Mouse (Mus musculus) gastrocnemius, adult 2 months (tissue): ENCODE measurements at regions not wholly inside any gene's neighbourhood (a gene's known extent, or its start where the extent isn't known, plus 50 kb on each side); places are given as distances from the start of the nearest gene placed in this dataset.

Experiments
- DNase-seq: peaks from one replicate; pipeline ENCODE4 v3.0.0; 2022
- H3K27ac ChIP-seq: fragments of 200-600 bp; 2 replicates; pipeline ENCODE4 v1.8.1; 2022; ENCODE audit warnings: mild to moderate bottlenecking
- H3K4me3 ChIP-seq: fragments of 200-600 bp; 2 replicates; pipeline ENCODE4 v1.8.1; 2022; ENCODE audit warnings: mild to moderate bottlenecking, moderate library complexity
- CTCF ChIP-seq: fragments of 200-600 bp; IDR thresholded peaks from 2 replicates; pipeline ENCODE4 v1.8.1; 2022; ENCODE audit warnings: antibody characterized with exemption, mild to moderate bottlenecking, moderate library complexity
- intact Hi-C: fragments of 180-260 bp; cut with DNase I; formaldehyde crosslinking; loops from one replicate; pipeline ENCODE4 v1.15.1; 2025

DNA sequence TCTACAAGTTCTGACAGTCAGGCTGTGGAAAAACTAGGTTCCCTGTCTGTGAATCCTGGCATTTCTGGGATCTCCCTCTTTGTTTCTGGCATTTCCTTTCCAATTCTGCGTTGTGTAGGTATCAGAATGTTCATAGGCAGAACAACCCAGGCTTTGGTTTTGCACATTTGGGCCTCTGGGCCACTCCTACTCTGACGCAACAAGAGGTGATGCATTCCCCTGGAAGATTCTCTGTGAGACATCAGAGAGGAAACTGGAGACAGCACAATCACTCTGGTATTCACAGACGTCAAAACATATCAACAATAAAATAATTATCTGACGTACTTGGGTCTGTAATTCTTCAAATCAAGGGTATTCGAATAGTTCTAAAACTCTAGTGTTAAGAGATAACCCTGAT, 2202.4 kb upstream of the Gm7489 start:
- no peak for TF ChIP-seq CTCF
- intact Hi-C loops, result no loop called here
- no peak for DNase-seq
- no peak overlapping the region for H3K27ac ChIP-seq
- no peak overlapping the region for H3K4me3 ChIP-seq

DNA sequence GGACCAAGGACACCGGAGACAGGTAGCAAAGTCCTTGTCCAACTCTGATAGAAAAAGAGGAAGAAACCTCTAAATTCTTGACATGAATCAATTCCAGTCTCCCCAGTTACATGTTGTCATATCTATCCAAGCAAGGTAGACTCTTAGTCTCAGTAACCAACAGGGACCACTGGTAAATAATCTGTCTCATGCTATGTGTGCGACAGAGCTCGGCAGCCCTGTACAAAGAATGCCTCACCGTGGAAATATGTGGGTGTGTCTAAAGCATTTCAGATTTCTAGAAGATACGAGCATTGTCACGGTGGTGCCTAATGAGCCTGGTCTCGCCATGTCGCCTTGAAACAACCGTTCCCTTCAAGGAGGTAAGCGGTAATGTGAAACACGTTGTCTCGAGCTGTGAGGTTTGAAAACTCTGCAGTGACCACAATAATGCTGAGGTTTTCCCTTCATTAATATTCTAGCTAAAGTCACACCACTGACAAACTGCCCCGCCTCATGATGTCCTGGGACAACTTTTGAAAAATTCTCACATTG, 2197.6 kb upstream of the Gm7489 start:
- no peak overlapping the region for H3K4me3 ChIP-seq
- H3K27ac ChIP-seq, result no peak overlapping the region
- intact Hi-C loops, result no loop called here
- no peak for TF ChIP-seq CTCF
- DNase-seq, result no peak

DNA sequence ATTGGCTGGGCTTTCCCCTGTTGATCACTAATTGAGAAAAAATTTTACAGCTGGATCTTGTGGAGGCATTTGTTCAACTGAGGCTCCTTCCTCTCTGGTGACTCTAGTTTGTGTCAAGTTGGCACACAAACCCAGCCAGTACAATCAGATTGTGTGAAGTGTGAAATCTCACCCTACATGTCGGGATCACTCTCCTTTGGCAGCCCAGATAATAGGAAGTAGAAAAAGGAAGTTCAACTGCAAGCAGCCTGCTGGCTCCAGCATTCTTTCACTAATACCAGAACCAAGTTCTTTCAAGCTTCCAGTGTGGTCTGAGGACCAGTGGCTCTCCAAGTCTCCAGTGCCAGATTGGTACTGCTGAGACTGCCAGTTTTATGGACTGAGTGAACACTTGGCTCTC, 2195.2 kb upstream of the Gm7489 start:
- H3K4me3 ChIP-seq, result no peak overlapping the region
- no peak for TF ChIP-seq CTCF
- intact Hi-C loops, result no loop called here
- no peak for DNase-seq
- H3K27ac ChIP-seq, result no peak overlapping the region

DNA sequence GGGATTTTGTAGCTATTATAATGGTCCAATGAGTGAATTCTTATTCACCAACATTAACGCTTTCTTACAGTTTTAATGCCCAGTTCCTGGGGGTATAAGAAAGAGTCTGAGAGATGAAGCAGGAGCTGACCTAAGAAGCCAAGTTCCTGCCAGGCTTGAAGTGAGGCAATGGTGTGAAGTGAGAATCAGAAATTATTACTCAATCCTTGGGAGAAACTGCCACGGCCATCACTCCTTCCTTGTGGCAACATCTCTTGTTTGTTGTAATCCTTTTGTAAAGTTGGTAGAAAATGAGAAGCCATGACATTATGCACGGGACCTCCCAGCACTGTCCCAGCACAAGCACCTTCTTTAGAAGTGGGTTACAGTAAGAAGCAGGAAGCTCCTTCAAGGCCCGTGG, 2192.0 kb upstream of the Gm7489 start:
- Histone ChIP-seq H3K27ac (no peak overlapping the region), H3K4me3 (no peak overlapping the region)
- DNase-seq, result no peak
- TF ChIP-seq CTCF, result no peak
- intact Hi-C loops, result no loop called here

GRCm38 (mm10) chr15:51696344-51697016, 2188.2 kb upstream of the Gm7489 start:
- peak; percentile 78 for DNase-seq
- no peak overlapping the region for H3K4me3 ChIP-seq
- peak; percentile 92 for TF ChIP-seq CTCF
- intact Hi-C loops, result loop anchor here (1.0 to 2.0 kb wide), 3 partner anchors 103 to 203 kb away; no protein-coding TSS in a partner anchor
- H3K27ac ChIP-seq, result no peak overlapping the region

- intact Hi-C loops, result no loop called here
These were observed 2180.5 kb upstream of the Gm7489 start for GRCm38 (mm10) chr15:51704198-51704597.

GRCm38 (mm10) chr15:51709871-51710655, 2174.6 kb upstream of the Gm7489 start:
- peak; percentile 91 for DNase-seq
- TF ChIP-seq CTCF, result no peak
- intact Hi-C loops, result no loop called here
- Histone ChIP-seq H3K4me3 (peak overlapping the region; percentile 31), H3K27ac (peak overlapping the region; percentile 89)

More at GRCm38 (mm10) chr15:51704198-51704597, 2180.5 kb upstream of the Gm7489 start:
- Histone ChIP-seq H3K27ac (no peak overlapping the region), H3K4me3 (no peak overlapping the region)
- no peak for DNase-seq
- TF ChIP-seq CTCF, result no peak

DNA sequence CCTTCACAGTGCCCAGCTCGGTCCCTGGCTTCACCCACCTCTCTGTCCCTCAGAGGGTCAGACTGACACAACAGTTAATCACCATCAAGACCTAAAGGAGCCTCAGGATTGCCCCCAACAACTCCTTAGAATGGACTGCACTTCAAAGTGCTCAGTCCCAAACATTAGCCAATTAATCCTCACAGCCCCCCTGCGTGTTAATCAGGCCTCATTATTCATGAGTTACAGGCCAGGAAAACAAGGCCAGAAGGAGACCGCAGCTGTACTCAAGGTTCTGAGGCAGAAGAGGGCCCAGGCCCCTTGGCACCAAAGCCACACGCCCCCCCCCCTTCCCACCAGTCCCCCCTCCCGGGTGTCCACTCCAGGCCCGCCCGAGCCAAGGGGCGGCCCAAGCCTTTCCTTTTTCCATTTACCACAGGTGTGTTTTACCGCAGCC, 2163.8 kb upstream of the Gm7489 start:
- no peak overlapping the region for H3K27ac ChIP-seq
- TF ChIP-seq CTCF, result no peak
- no peak overlapping the region for H3K4me3 ChIP-seq
- intact Hi-C loops, result no loop called here
- DNase-seq, result no peak

GRCm38 (mm10) chr15:51721363-51721762, 2163.3 kb upstream of the Gm7489 start:
- H3K4me3 ChIP-seq, result no peak overlapping the region
- no peak for DNase-seq
- H3K27ac ChIP-seq, result no peak overlapping the region
- TF ChIP-seq CTCF, result no peak
- intact Hi-C loops, result no loop called here

DNA sequence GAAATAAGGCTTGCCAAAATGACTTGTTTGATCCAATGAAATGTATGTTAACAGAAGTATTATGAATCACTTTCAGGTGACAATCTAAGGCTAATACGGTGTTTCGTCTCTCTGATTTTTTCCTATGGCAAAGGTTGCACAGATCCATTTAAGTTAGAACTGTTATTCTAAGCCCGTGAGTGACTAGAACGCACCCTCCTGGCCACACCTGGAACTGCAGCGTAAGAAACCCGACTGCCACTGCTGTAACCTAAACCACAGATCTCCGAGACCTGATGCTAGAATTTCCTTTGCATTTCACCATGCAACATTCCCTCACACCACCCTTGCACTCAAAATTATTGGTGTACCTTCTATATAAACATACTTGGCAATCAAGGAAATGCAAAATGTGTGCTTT, 2160.6 kb upstream of the Gm7489 start:
- no peak overlapping the region for H3K4me3 ChIP-seq
- DNase-seq, result peak; percentile 47
- peak overlapping the region; percentile 87; the same call in 1 of the 2 replicates for H3K27ac ChIP-seq
- intact Hi-C loops, result no loop called here
- TF ChIP-seq CTCF, result peak; percentile 47

GRCm38 (mm10) chr15:51725457-51725856, 2159.2 kb upstream of the Gm7489 start:
- TF ChIP-seq CTCF, result no peak
- intact Hi-C loops, result no loop called here

DNA sequence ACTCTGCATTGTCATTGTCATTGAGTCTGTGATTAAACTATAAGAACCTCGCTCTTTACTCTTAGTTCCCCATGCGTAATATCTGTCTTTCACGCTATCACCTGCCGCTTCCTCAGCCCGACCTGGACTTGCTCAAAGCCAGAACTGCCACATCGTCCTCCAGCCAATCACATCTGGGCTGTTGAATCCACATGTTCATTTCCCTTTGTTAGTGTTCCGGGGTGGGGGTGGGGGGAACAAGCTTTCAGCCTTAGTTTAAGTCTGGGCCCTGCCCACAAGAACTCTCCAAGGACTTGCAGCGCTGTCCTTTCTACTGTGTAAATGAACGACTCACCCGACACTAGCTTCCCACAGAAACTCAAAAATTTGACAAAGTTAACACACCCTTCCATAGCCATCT, 2154.6 kb upstream of the Gm7489 start:
- TF ChIP-seq CTCF, result no peak
- Histone ChIP-seq H3K4me3 (no peak overlapping the region), H3K27ac (peak overlapping the region; percentile 95)
- intact Hi-C loops, result no loop called here
- DNase-seq, result no peak

More at GRCm38 (mm10) chr15:51725457-51725856, 2159.2 kb upstream of the Gm7489 start:
- Histone ChIP-seq H3K27ac (peak overlapping the region; percentile 87), H3K4me3 (no peak overlapping the region)
- DNase-seq, result peak; percentile 21

- Histone ChIP-seq H3K27ac (peak overlapping the region; percentile 95), H3K4me3 (no peak overlapping the region; the same call in 1 of the 2 replicates)
- intact Hi-C loops, result no loop called here
- DNase-seq, result peak; percentile 89
- TF ChIP-seq CTCF, result no peak
These were observed 2153.8 kb upstream of the Gm7489 start for GRCm38 (mm10) chr15:51730805-51731412.
